Mouse (Mus musculus) limb, embryonic 13.5 days (tissue): ENCODE data around the gene Sds. TPM values are rescaled to one million over a fixed set of nuclear protein-coding genes. Genes with fewer than 3 reads are reported as not detected.
"Not testable (repeated sequence)": the region's sequence is repeated elsewhere in the genome, so short reads cannot be mapped to it uniquely, and the experiment has no call there.

Experiments used
- ATAC-seq: fragments of 200-750 bp; cut with Nextera tagmentation; 2 replicates; pipeline ENCODE4 v1.8.0; 2017; ENCODE audit warnings: low read depth, moderate number of reproducible peaks, moderate TSS enrichment; ENCODE audit not compliant: low FRiP score
- H3K27ac ChIP-seq: fragments of 300-500 bp; sonication (generic); 2 replicates; pipeline ENCODE4 v1.5.1; 2015; ENCODE audit warnings: inconsistent platforms, mild to moderate bottlenecking, moderate library complexity
- H3K27me3 ChIP-seq: fragments of 300-500 bp; sonication (generic); 2 replicates; pipeline ENCODE4 v1.6.1; 2015; ENCODE audit warnings: mild to moderate bottlenecking, inconsistent platforms
- H3K36me3 ChIP-seq: fragments of 300-500 bp; sonication (generic); 2 replicates; pipeline ENCODE4 v1.6.1; 2015; ENCODE audit warnings: inconsistent platforms, mild to moderate bottlenecking, moderate library complexity
- H3K4me1 ChIP-seq: fragments of 300-500 bp; sonication (generic); 2 replicates; pipeline ENCODE4 v1.6.1; 2015; ENCODE audit warnings: inconsistent platforms
- H3K4me2 ChIP-seq: fragments of 300-500 bp; sonication (generic); replicated peaks from 2 replicates; pipeline ENCODE4 v1.6.1; 2015; ENCODE audit warnings: inconsistent platforms, mild to moderate bottlenecking, moderate library complexity
- H3K4me3 ChIP-seq: fragments of 300-500 bp; sonication (generic); 2 replicates; pipeline ENCODE4 v1.5.1; 2015; ENCODE audit warnings: moderate library complexity, mild to moderate bottlenecking, inconsistent platforms
- H3K9ac ChIP-seq: fragments of 300-500 bp; sonication (generic); 2 replicates; pipeline ENCODE4 v1.6.1; 2015; ENCODE audit warnings: mild to moderate bottlenecking, inconsistent platforms
- H3K9me3 ChIP-seq: fragments of 300-500 bp; sonication (generic); 2 replicates; pipeline ENCODE4 v1.6.1; 2016; ENCODE audit warnings: inconsistent platforms
- WGBS: fragments of 180-500 bp; shearing (Covaris S2); methylation state at CpG from one replicate; pipeline ENCODE4 v1.1.7; 2015; 5-methylcytosine and 5-hydroxymethylcytosine counted together
- polyA plus RNA-seq: library from polyadenylated mRNA; unstranded; fragments of >200 nt; fragmentation: Nextera tagmentation; extraction: Ambion mirVana; gene quantifications from 2 replicates; pipeline ENCODE4 v1.2.1, GENCODE M21; 2015

The Sds gene
- polyA plus RNA-seq, 1 experiment from 2014 or later = not detected

GRCm38 (mm10) chr5:120497071-120497470 is 20.7 kb downstream of the Sds start:
- no peak for ATAC-seq
- no peak overlapping the region for H3K4me3 ChIP-seq
- H3K36me3 ChIP-seq = peaks cover 55% of the 10 kb centered on the region
- no peak overlapping the region for H3K4me2 ChIP-seq
- no peaks in the 10 kb centered on the region for H3K9me3 ChIP-seq
- no peaks in the 10 kb centered on the region for H3K27me3 ChIP-seq
- no peak overlapping the region for H3K27ac ChIP-seq
- H3K4me1 ChIP-seq = peaks cover 7% of the 10 kb centered on the region
- WGBS = 89% methylated on average over 3 of the region's 3 CpGs
- no peak overlapping the region for H3K9ac ChIP-seq

GRCm38 (mm10) chr5:120499202-120499601 is 22.9 kb downstream of the Sds start:
- Histone ChIP-seq H3K9ac (no peak overlapping the region), H3K4me2 (no peak overlapping the region), H3K27me3 (no peaks in the 10 kb centered on the region), H3K9me3 (no peaks in the 10 kb centered on the region), H3K4me1 (peaks cover 17% of the 10 kb centered on the region), H3K36me3 (peaks cover 33% of the 10 kb centered on the region), H3K4me3 (no peak overlapping the region), H3K27ac (no peak overlapping the region)
- ATAC-seq = no peak
- WGBS = 79% methylated on average over 4 of the region's 4 CpGs

- Histone ChIP-seq H3K36me3 (peaks cover 22% of the 10 kb centered on the region; the same call in 1 of the 2 replicates), H3K4me1 (peaks cover 21% of the 10 kb centered on the region)
- H3K9me3 ChIP-seq, H3K27ac ChIP-seq, H3K4me3 ChIP-seq, ATAC-seq, H3K9ac ChIP-seq, H3K27me3 ChIP-seq, H3K4me2 ChIP-seq: not testable (repeated sequence)
- 87% methylated on average over 9 of the region's 9 CpGs for WGBS
Observed at GRCm38 (mm10) chr5:120500609-120501008, 24.3 kb downstream of the Sds start.

- Histone ChIP-seq H3K9ac (peak overlapping the region; percentile 92), H3K27me3 (no peaks in the 10 kb centered on the region), H3K4me3 (peak overlapping the region; percentile 90), H3K4me2 (peak overlapping the region; percentile 97), H3K4me1 (peaks cover 28% of the 10 kb centered on the region), H3K27ac (no peak overlapping the region), H3K9me3 (no peaks in the 10 kb centered on the region), H3K36me3 (peaks cover 16% of the 10 kb centered on the region; the same call in 1 of the 2 replicates)
- WGBS = 67% methylated on average over 9 of the region's 9 CpGs
- no peak for ATAC-seq
Observed at GRCm38 (mm10) chr5:120502147-120502621, 25.9 kb downstream of the Sds start.

- Histone ChIP-seq H3K4me1 (peaks cover 28% of the 10 kb centered on the region), H3K36me3 (peaks cover 12% of the 10 kb centered on the region; the same call in 1 of the 2 replicates), H3K27me3 (no peaks in the 10 kb centered on the region), H3K9me3 (no peaks in the 10 kb centered on the region), H3K4me3 (peak overlapping the region; percentile 90), H3K4me2 (peak overlapping the region; percentile 97), H3K9ac (peak overlapping the region; percentile 92), H3K27ac (no peak overlapping the region)
- WGBS = 11% methylated on average over 12 of the region's 12 CpGs
- ATAC-seq = no peak
Observed at GRCm38 (mm10) chr5:120502675-120503143, 26.4 kb downstream of the Sds start.

- no peaks in the 10 kb centered on the region for H3K9me3 ChIP-seq
- ATAC-seq = peak; percentile 60
- H3K36me3 ChIP-seq = peaks cover 10% of the 10 kb centered on the region; the same call in 1 of the 2 replicates
- H3K9ac ChIP-seq = peak within 1 kb of the TSS; percentile 92
- H3K4me3 ChIP-seq = peak within 1 kb of the TSS; percentile 90
- H3K27ac ChIP-seq = no peak within 1 kb of the TSS
- WGBS = under 1% methylated on average over 44 of the region's 55 CpGs
- H3K4me1 ChIP-seq = peaks cover 28% of the 10 kb centered on the region
- peak within 1 kb of the TSS; percentile 97 for H3K4me2 ChIP-seq
- H3K27me3 ChIP-seq = no peaks in the 10 kb centered on the region
Observed at GRCm38 (mm10) chr5:120503144-120503795, 26.9 kb downstream of the Sds start, which contains the start of gene Plbd2. Gene Plbd2, minus strand, starts transcription at chr5:120503625.

- Histone ChIP-seq H3K9ac (no peak overlapping the region), H3K4me3 (no peak overlapping the region), H3K9me3 (peaks cover 4% of the 10 kb centered on the region; the same call in 1 of the 2 replicates), H3K4me1 (peaks cover 31% of the 10 kb centered on the region), H3K4me2 (peak overlapping the region; percentile 29), H3K27ac (no peak overlapping the region), H3K27me3 (no peaks in the 10 kb centered on the region), H3K36me3 (no peaks in the 10 kb centered on the region)
- 23% methylated on average over 16 of the region's 16 CpGs for WGBS
- no peak for ATAC-seq
Observed at GRCm38 (mm10) chr5:120505368-120505767, 29.0 kb downstream of the Sds start.

GRCm38 (mm10) chr5:120505781-120506180 is 29.5 kb downstream of the Sds start:
- no peak overlapping the region for H3K9ac ChIP-seq

GRCm38 (mm10) chr5:120506490-120506889 is 30.2 kb downstream of the Sds start:
- Histone ChIP-seq H3K9me3 (peaks cover 4% of the 10 kb centered on the region; the same call in 1 of the 2 replicates), H3K4me1 (peaks cover 38% of the 10 kb centered on the region), H3K9ac (no peak overlapping the region), H3K27me3 (no peaks in the 10 kb centered on the region), H3K36me3 (no peaks in the 10 kb centered on the region), H3K4me2 (no peak overlapping the region), H3K27ac (no peak overlapping the region), H3K4me3 (no peak overlapping the region)
- ATAC-seq = no peak
- 43% methylated on average over 9 of the region's 9 CpGs for WGBS

More at GRCm38 (mm10) chr5:120505781-120506180, 29.5 kb downstream of the Sds start:
- no peaks in the 10 kb centered on the region for H3K36me3 ChIP-seq
- WGBS = 71% methylated on average over 9 of the region's 9 CpGs
- peaks cover 4% of the 10 kb centered on the region; the same call in 1 of the 2 replicates for H3K9me3 ChIP-seq
- H3K4me1 ChIP-seq = peaks cover 35% of the 10 kb centered on the region
- no peak overlapping the region for H3K4me3 ChIP-seq
- ATAC-seq = no peak
- H3K27ac ChIP-seq = no peak overlapping the region
- no peaks in the 10 kb centered on the region for H3K27me3 ChIP-seq
- H3K4me2 ChIP-seq = peak overlapping the region; percentile 29; the same call in 1 of the 2 replicates

GRCm38 (mm10) chr5:120507311-120507710 is 31.0 kb downstream of the Sds start:
- no peak overlapping the region for H3K27ac ChIP-seq
- ATAC-seq = no peak
- peaks cover 5% of the 10 kb centered on the region for H3K27me3 ChIP-seq
- peaks cover 37% of the 10 kb centered on the region for H3K4me1 ChIP-seq
- H3K4me2 ChIP-seq = no peak overlapping the region
- H3K36me3 ChIP-seq = no peaks in the 10 kb centered on the region
- 58% methylated on average over 4 of the region's 4 CpGs for WGBS
- H3K4me3 ChIP-seq = no peak overlapping the region
- H3K9ac ChIP-seq = no peak overlapping the region
- H3K9me3 ChIP-seq = peaks cover 4% of the 10 kb centered on the region; the same call in 1 of the 2 replicates

GRCm38 (mm10) chr5:120510982-120511642 is 34.8 kb downstream of the Sds start, which contains the start of gene Slc8b1:
Gene Slc8b1, plus strand, starts transcription at chr5:120511168.
- no peaks in the 10 kb centered on the region for H3K36me3 ChIP-seq
- H3K9ac ChIP-seq = peak within 1 kb of the TSS; percentile 59
- no peak within 1 kb of the TSS for H3K27ac ChIP-seq
- ATAC-seq = peak; percentile 83
- peaks cover 4% of the 10 kb centered on the region; the same call in 1 of the 2 replicates for H3K9me3 ChIP-seq
- H3K4me1 ChIP-seq = peaks cover 60% of the 10 kb centered on the region
- WGBS = 1% methylated on average over 36 of the region's 36 CpGs
- H3K4me3 ChIP-seq = peak within 1 kb of the TSS; percentile 57
- peaks cover 5% of the 10 kb centered on the region for H3K27me3 ChIP-seq
- H3K4me2 ChIP-seq = peak within 1 kb of the TSS; percentile 70
